Mouse (Mus musculus): ENCODE results near the gene Abhd6.

DNA sequence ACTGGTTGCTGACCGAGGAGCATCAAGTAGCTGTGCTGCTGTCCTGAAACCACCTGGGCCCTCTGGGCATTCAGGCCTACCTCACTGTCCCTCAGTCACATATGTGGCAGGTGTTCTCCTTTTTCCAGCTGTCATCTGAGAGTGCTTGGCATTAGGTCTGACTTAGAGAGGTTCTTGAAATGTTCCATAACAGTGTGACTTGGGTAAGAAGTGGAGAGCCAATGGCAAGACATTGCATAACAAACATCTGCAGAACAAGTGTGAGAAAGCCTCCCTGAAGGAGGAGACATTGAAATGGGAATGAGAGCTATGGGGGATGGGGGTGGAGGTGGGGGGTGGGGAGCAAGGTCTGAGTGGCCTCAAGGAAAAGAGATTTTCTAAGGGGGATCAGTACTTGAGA lies 80.2 kb downstream of the Abhd6 start:
- TF ChIP-seq CTCF (IDR thresholded peaks at IDR 0.05; ENCODE audit: extremely low read depth, insufficient read length, insufficient replicate concordance, low read depth, low read length) (no peak), POLR2A (IDR thresholded peaks at IDR 0.05; ENCODE audit: low read depth, low read length) (no peak)

All from small intestine, adult 2 months (tissue).